ENCODE assay signal across 8 mouse cellular contexts in genomic region chr3:94456529-94457000, GRCm38 (mm10). TPM values are rescaled to one million over a fixed set of nuclear protein-coding genes. Genes with fewer than 3 reads are reported as not detected.
A peak's percentile ranks its signal among the peaks of the same experiment; 100 is the strongest.
DNase-seq lines count a peak whose midpoint lies in the region; ATAC-seq and TF ChIP-seq lines count a peak whose summit lies in the region.

No protein-coding gene starts in this region.

- intact Hi-C loops in left cerebral cortex, adult 2 months (cut with DNase I), result loop anchor here (1.0 to 5.0 kb wide), 5 partner anchors 46 to 146 kb away; partner anchors contain the start of gene Snx27

- peak overlapping the region; percentile 54 for H3K4me2 ChIP-seq in hindbrain, embryonic 16.5 days (ENCODE audit: low read length)

- H3K9ac ChIP-seq in hindbrain, embryonic 16.5 days (ENCODE audit: low read depth, low read length), result peak overlapping the region; percentile 59

- peaks cover 7% of the 10 kb centered on the region for H3K4me1 ChIP-seq in hindbrain, embryonic 16.5 days (ENCODE audit: control insufficient read depth, insufficient read depth, low read depth, low read length)
- peaks cover 22% of the 10 kb centered on the region for H3K4me1 ChIP-seq in megakaryocyte, embryonic 14.5 days

- peak overlapping the region; percentile 45 for H3K4me3 ChIP-seq in hindbrain, embryonic 16.5 days (ENCODE audit: low read length)
- peak overlapping the region; percentile 26; the same call in 1 of the 2 replicates for H3K4me3 ChIP-seq in left cerebral cortex, adult 2 months
- peak overlapping the region; percentile 86 for H3K4me3 ChIP-seq in megakaryocyte, embryonic 14.5 days (replicated peaks)

- peak; percentile 93 for TF ChIP-seq CTCF in left cerebral cortex, adult 2 months (IDR thresholded peaks at IDR 0.05)

- H3K9me3 ChIP-seq in hindbrain, embryonic 16.5 days (ENCODE audit: control insufficient read depth, low read length), result no peaks in the 10 kb centered on the region
- peaks cover 13% of the 10 kb centered on the region for H3K9me3 ChIP-seq in megakaryocyte, embryonic 14.5 days

- ATAC-seq in activated CD4-positive, CD25-positive, alpha-beta regulatory T cell, adult 4 months, result peak; percentile 81
- ATAC-seq in hindbrain, embryonic 16.5 days, result peak; percentile 92

- no peaks in the 10 kb centered on the region for H3K36me3 ChIP-seq in hindbrain, embryonic 16.5 days (ENCODE audit: control insufficient read depth, insufficient read depth, low read length)
- H3K36me3 ChIP-seq in megakaryocyte, embryonic 14.5 days (replicated peaks; ENCODE audit: low read length), result no peaks in the 10 kb centered on the region

- peak; percentile 77 to 84 for DNase-seq in cerebellum, postnatal 36 days
- DNase-seq in gastrocnemius, adult 18-20 months (ENCODE audit: low spot score), result peak; percentile 85
- peak; percentile 82 to 83 for DNase-seq in left cerebral cortex, adult 2 months (ENCODE audit: extremely low spot score in 1 of 2, low spot score in 2 of 2)
- DNase-seq in right cerebral cortex, adult 2 months (ENCODE audit: low spot score in 2 of 2), result peak; percentile 88
- peak; percentile 72 to 81 for DNase-seq in urinary bladder, postnatal 4 days (ENCODE audit: low spot score in 2 of 2)

- 0% methylated on average over 12 of the region's 12 CpGs for WGBS in hindbrain, embryonic 16.5 days

- no peaks in the 10 kb centered on the region for H3K27me3 ChIP-seq in hindbrain, embryonic 16.5 days (replicated peaks; ENCODE audit: control insufficient read depth, insufficient read depth, low read length)
- H3K27me3 ChIP-seq in megakaryocyte, embryonic 14.5 days (replicated peaks), result peaks cover 25% of the 10 kb centered on the region

- H3K27ac ChIP-seq in hindbrain, embryonic 16.5 days (ENCODE audit: low read depth, low read length), result peak overlapping the region; percentile 40; the same call in 1 of the 2 replicates
- H3K27ac ChIP-seq in left cerebral cortex, adult 2 months, result no peak overlapping the region

RNA-seq across cellular contexts. Expression of gene Oaz3, which starts 12.8 kb away (rescaled TPM):
- under 1 TPM in 1 of 2 experiments, not detected in 1; 0.74 TPM for polyA plus RNA-seq in activated CD4-positive, CD25-positive, alpha-beta regulatory T cell, adult 4 months (2017; shearing (Covaris generic))
- not detected for total RNA-seq in gastrocnemius, adult 18-20 months (2021)
- polyA plus RNA-seq in hindbrain, embryonic 16.5 days (2015; fragmentation: Nextera tagmentation; extraction: Ambion mirVana), result 0.90 and 1.7 TPM in 2 replicates
- not detected for total RNA-seq in left cerebral cortex, adult 2 months (2021)
- 0.28 and 3.2 TPM in 2 replicates for polyA plus RNA-seq in megakaryocyte, embryonic 14.5 days (2012; ENCODE audit: insufficient read depth, low replicate concordance)

RNA-seq across cellular contexts. Expression of gene Mrpl9, which starts 13.4 kb away (rescaled TPM):
- polyA plus RNA-seq in activated CD4-positive, CD25-positive, alpha-beta regulatory T cell, adult 4 months (2017; shearing (Covaris generic)), result 10 to 100 TPM; 52.3 to 63.6 TPM
- total RNA-seq in gastrocnemius, adult 18-20 months (2021), result 10 to 100 TPM; 30.0 to 33.8 TPM
- 63.7 and 64.5 TPM in 2 replicates for polyA plus RNA-seq in hindbrain, embryonic 16.5 days (2015; fragmentation: Nextera tagmentation; extraction: Ambion mirVana)
- 10 to 100 TPM; 38.6 to 41.6 TPM for total RNA-seq in left cerebral cortex, adult 2 months (2021)
- polyA plus RNA-seq in megakaryocyte, embryonic 14.5 days (2012; ENCODE audit: insufficient read depth, low replicate concordance), result 13.3 and 35.2 TPM in 2 replicates

RNA-seq across cellular contexts. Expression of gene Celf3, which starts 21.5 kb away (rescaled TPM):
- polyA plus RNA-seq in activated CD4-positive, CD25-positive, alpha-beta regulatory T cell, adult 4 months (2017; shearing (Covaris generic)), result under 1 TPM; 0.52 to 0.57 TPM
- total RNA-seq in gastrocnemius, adult 18-20 months (2021), result not detected
- polyA plus RNA-seq in hindbrain, embryonic 16.5 days (2015; fragmentation: Nextera tagmentation; extraction: Ambion mirVana), result 184 and 191 TPM in 2 replicates
- total RNA-seq in left cerebral cortex, adult 2 months (2021), result 100 to 1,000 TPM; 159 to 177 TPM
- polyA plus RNA-seq in megakaryocyte, embryonic 14.5 days (2012; ENCODE audit: insufficient read depth, low replicate concordance), result not detected in 2 replicates

RNA-seq across cellular contexts. Expression of gene Riiad1, which starts 23.6 kb away (rescaled TPM):
- polyA plus RNA-seq in activated CD4-positive, CD25-positive, alpha-beta regulatory T cell, adult 4 months (2017; shearing (Covaris generic)), result 1 to 10 TPM in 1 of 2 experiments, not detected in 1; 1.3 TPM
- total RNA-seq in gastrocnemius, adult 18-20 months (2021), result 10 to 100 TPM; 12.9 to 13.0 TPM
- 14.0 and 17.8 TPM in 2 replicates for polyA plus RNA-seq in hindbrain, embryonic 16.5 days (2015; fragmentation: Nextera tagmentation; extraction: Ambion mirVana)
- total RNA-seq in left cerebral cortex, adult 2 months (2021), result 1 to 10 TPM; 4.4 to 5.8 TPM
- not detected in 2 replicates for polyA plus RNA-seq in megakaryocyte, embryonic 14.5 days (2012; ENCODE audit: insufficient read depth, low replicate concordance)

RNA-seq across cellular contexts. Expression of gene Tdrkh, which starts 43.5 kb away (rescaled TPM):
- polyA plus RNA-seq in activated CD4-positive, CD25-positive, alpha-beta regulatory T cell, adult 4 months (2017; shearing (Covaris generic)), result 1 to 10 TPM; 4.9 to 6.1 TPM
- 1 to 10 TPM; 5.2 to 7.0 TPM for total RNA-seq in gastrocnemius, adult 18-20 months (2021)
- 51.1 and 54.8 TPM in 2 replicates for polyA plus RNA-seq in hindbrain, embryonic 16.5 days (2015; fragmentation: Nextera tagmentation; extraction: Ambion mirVana)
- 10 to 100 TPM; 38.8 to 38.9 TPM for total RNA-seq in left cerebral cortex, adult 2 months (2021)
- 2.8 TPM in 1 of 2 replicates, not detected in the other for polyA plus RNA-seq in megakaryocyte, embryonic 14.5 days (2012; ENCODE audit: insufficient read depth, low replicate concordance)

Comparison
In these comparisons a context has a peak if more than half of its experiments do, and no peak if none do; other contexts are left out.
1. H3K4me3 ChIP-seq: peak in every context shown above with its lines; median percentile 86 in megakaryocyte, embryonic 14.5 days; 45 in hindbrain, embryonic 16.5 days; 26 in left cerebral cortex, adult 2 months.
2. RNA of gene Celf3, which starts 21.5 kb away (polyA plus RNA-seq): 184 to 191 TPM in hindbrain, embryonic 16.5 days; 0.52 to 0.57 TPM in activated CD4-positive, CD25-positive, alpha-beta regulatory T cell, adult 4 months and not detected in megakaryocyte, embryonic 14.5 days; every median in the first group is over 100 times any median in the second.
3. Peak in every context shown above with its lines, with median percentiles within 50 percentile points of each other: DNase-seq.